Mouse (Mus musculus) heart, embryonic 10.5 days (tissue): ENCODE measurements around the gene Gipc3. TPM values are rescaled to one million over a fixed set of nuclear protein-coding genes. Genes with fewer than 3 reads are reported as not detected.

Experiments used
- DNase-seq: peaks from one replicate; pipeline ENCODE4 v3.0.0-alpha.2; 2017; ENCODE audit warnings: low spot score
- H3K27ac ChIP-seq: fragments of 300-500 bp; sonication (generic); 2 replicates; pipeline ENCODE4 v1.5.1; 2016; ENCODE audit warnings: mild to moderate bottlenecking
- H3K27me3 ChIP-seq: fragments of 300-500 bp; sonication (generic); 2 replicates; pipeline ENCODE4 v1.6.1; 2016; ENCODE audit warnings: mild to moderate bottlenecking; ENCODE audit not compliant: poor library complexity, insufficient read depth, severe bottlenecking
- H3K36me3 ChIP-seq: fragments of 300-500 bp; sonication (generic); 2 replicates; pipeline ENCODE4 v1.6.1; 2016; ENCODE audit warnings: mild to moderate bottlenecking, moderate library complexity
- H3K4me1 ChIP-seq: fragments of 300-500 bp; sonication (generic); 2 replicates; pipeline ENCODE4 v1.6.1; 2016; ENCODE audit warnings: mild to moderate bottlenecking
- H3K4me3 ChIP-seq: fragments of 300-500 bp; sonication (generic); 2 replicates; pipeline ENCODE4 v1.5.1; 2016; ENCODE audit warnings: mild to moderate bottlenecking, moderate library complexity
- H3K9me3 ChIP-seq: fragments of 300-500 bp; sonication (generic); 2 replicates; pipeline ENCODE4 v1.6.1; 2016; ENCODE audit warnings: mild to moderate bottlenecking, moderate library complexity
- WGBS: fragments of 180-500 bp; shearing (Covaris S2); methylation state at CpG from one replicate; pipeline ENCODE4 v1.1.7; 2016; 5-methylcytosine and 5-hydroxymethylcytosine counted together
- polyA plus RNA-seq: library from polyadenylated mRNA; unstranded; fragments of >200 nt; fragmentation: Nextera tagmentation; extraction: Ambion mirVana; gene quantifications from 2 replicates; pipeline ENCODE4 v1.2.1, GENCODE M21; 2016

Gipc3 gene
- polyA plus RNA-seq, 1 experiment from 2014 or later = not detected

- H3K27me3 ChIP-seq = peaks cover 63% of the 10 kb centered on the region
- H3K27ac ChIP-seq = peak overlapping the region; percentile 75; the same call in 1 of the 2 replicates
- no peak overlapping the region for H3K4me3 ChIP-seq
- WGBS = 69% methylated on average over 11 of the region's 11 CpGs
- peaks cover 15% of the 10 kb centered on the region for H3K36me3 ChIP-seq
- DNase-seq = no peak
- H3K4me1 ChIP-seq = peaks cover 59% of the 10 kb centered on the region
- no peaks in the 10 kb centered on the region for H3K9me3 ChIP-seq
Observed at GRCm38 (mm10) chr10:81334324-81334723, 8.7 kb downstream of the Gipc3 start.

- Histone ChIP-seq H3K9me3 (no peaks in the 10 kb centered on the region), H3K27me3 (peaks cover 47% of the 10 kb centered on the region), H3K27ac (peak overlapping the region; percentile 62), H3K36me3 (peaks cover 18% of the 10 kb centered on the region), H3K4me3 (peak overlapping the region; percentile 47), H3K4me1 (peaks cover 71% of the 10 kb centered on the region)
- no peak for DNase-seq
- WGBS = 17% methylated on average over 29 of the region's 29 CpGs
Observed at GRCm38 (mm10) chr10:81332277-81332676, 10.8 kb downstream of the Gipc3 start.

- peaks cover 75% of the 10 kb centered on the region for H3K4me1 ChIP-seq
- peak overlapping the region; percentile 89 for H3K27ac ChIP-seq
- peaks cover 32% of the 10 kb centered on the region for H3K27me3 ChIP-seq
- H3K4me3 ChIP-seq = peak overlapping the region; percentile 43
- DNase-seq = no peak
- H3K9me3 ChIP-seq = no peaks in the 10 kb centered on the region
- peaks cover 39% of the 10 kb centered on the region for H3K36me3 ChIP-seq
- WGBS = 56% methylated on average over 4 of the region's 4 CpGs
Observed at GRCm38 (mm10) chr10:81330007-81330406, 13.1 kb downstream of the Gipc3 start.

- H3K36me3 ChIP-seq = peaks cover 40% of the 10 kb centered on the region
- WGBS = 54% methylated on average over 10 of the region's 10 CpGs
- no peaks in the 10 kb centered on the region for H3K9me3 ChIP-seq
- peaks cover 26% of the 10 kb centered on the region for H3K27me3 ChIP-seq
- peak overlapping the region; percentile 43 for H3K4me3 ChIP-seq
- peak overlapping the region; percentile 89 for H3K27ac ChIP-seq
- DNase-seq = peak; percentile 89
- peaks cover 70% of the 10 kb centered on the region for H3K4me1 ChIP-seq
Observed at GRCm38 (mm10) chr10:81329194-81329975, 13.7 kb downstream of the Gipc3 start.

- peaks cover 49% of the 10 kb centered on the region for H3K36me3 ChIP-seq
- peak within 1 kb of the TSS; percentile 43 for H3K4me3 ChIP-seq
- peak within 1 kb of the TSS; percentile 89 for H3K27ac ChIP-seq
- no peak for DNase-seq
- WGBS = 3% methylated on average over 10 of the region's 10 CpGs
- H3K27me3 ChIP-seq = peaks cover 20% of the 10 kb centered on the region
- H3K9me3 ChIP-seq = no peaks in the 10 kb centered on the region
- peaks cover 72% of the 10 kb centered on the region for H3K4me1 ChIP-seq
Observed at GRCm38 (mm10) chr10:81328386-81328785, 14.7 kb downstream of the Gipc3 start, which contains the start of gene Tbxa2r. Gene Tbxa2r (plus strand): TSS chr10:81328731.

DNA sequence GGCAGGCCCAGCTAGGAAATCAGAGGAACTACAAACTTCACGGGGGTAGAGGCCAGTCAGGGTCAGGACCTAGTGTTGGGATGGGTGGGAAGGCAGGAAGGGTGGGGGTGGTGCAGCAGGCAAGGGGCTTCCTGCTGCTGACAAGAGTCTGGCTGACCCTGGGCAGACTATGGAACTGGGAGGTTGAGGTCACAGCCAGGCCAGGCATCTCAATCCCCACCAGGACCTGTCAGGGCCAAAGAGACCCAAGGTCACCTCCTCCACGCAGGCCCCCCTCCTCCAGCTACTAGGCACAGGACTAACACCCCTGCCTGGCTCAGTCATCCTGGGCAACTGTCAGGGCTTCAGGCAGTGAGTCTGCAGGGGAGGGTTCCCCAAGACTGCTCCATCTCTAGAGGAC, 15.1 kb downstream of the Gipc3 start:
- WGBS = 10% methylated on average over 2 of the region's 2 CpGs
- Histone ChIP-seq H3K4me1 (peaks cover 75% of the 10 kb centered on the region), H3K36me3 (peaks cover 49% of the 10 kb centered on the region), H3K9me3 (no peaks in the 10 kb centered on the region), H3K27ac (peak overlapping the region; percentile 89), H3K27me3 (peaks cover 16% of the 10 kb centered on the region), H3K4me3 (peak overlapping the region; percentile 43)
- no peak for DNase-seq

DNA sequence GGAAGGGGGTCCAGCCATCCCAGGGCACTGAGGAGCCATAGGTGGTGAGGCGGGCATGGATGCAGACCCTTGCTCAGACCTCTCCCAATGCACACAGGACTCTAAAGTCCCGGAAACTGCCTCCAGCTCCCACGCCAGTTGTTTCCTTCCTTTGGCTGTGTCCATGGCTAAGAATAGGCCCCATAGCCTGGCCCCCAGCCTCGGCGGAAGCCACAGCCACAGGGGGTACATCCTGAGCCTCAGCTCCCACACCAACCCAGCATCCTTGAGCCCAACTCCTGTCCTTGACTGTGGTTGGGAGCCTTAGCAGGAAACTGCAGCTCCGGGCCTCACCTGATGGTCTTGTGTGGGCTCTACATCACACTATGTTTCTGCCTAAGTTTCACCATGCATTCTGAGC, 16.2 kb downstream of the Gipc3 start:
- 72% methylated on average over 6 of the region's 6 CpGs for WGBS
- no peaks in the 10 kb centered on the region for H3K9me3 ChIP-seq
- peaks cover 5% of the 10 kb centered on the region; the same call in 1 of the 2 replicates for H3K27me3 ChIP-seq
- H3K36me3 ChIP-seq = peaks cover 55% of the 10 kb centered on the region
- peaks cover 76% of the 10 kb centered on the region for H3K4me1 ChIP-seq
- peak overlapping the region; percentile 36; the same call in 1 of the 2 replicates for H3K27ac ChIP-seq
- no peak for DNase-seq
- no peak overlapping the region for H3K4me3 ChIP-seq

- no peaks in the 10 kb centered on the region for H3K9me3 ChIP-seq
- H3K36me3 ChIP-seq = peaks cover 55% of the 10 kb centered on the region
- peaks cover 77% of the 10 kb centered on the region for H3K4me1 ChIP-seq
- H3K27me3 ChIP-seq = no peaks in the 10 kb centered on the region
- DNase-seq = no peak
- WGBS = 89% methylated on average over 18 of the region's 18 CpGs
- no peak overlapping the region for H3K27ac ChIP-seq
- no peak overlapping the region for H3K4me3 ChIP-seq
Observed at GRCm38 (mm10) chr10:81325781-81326180, 17.3 kb downstream of the Gipc3 start.

DNA sequence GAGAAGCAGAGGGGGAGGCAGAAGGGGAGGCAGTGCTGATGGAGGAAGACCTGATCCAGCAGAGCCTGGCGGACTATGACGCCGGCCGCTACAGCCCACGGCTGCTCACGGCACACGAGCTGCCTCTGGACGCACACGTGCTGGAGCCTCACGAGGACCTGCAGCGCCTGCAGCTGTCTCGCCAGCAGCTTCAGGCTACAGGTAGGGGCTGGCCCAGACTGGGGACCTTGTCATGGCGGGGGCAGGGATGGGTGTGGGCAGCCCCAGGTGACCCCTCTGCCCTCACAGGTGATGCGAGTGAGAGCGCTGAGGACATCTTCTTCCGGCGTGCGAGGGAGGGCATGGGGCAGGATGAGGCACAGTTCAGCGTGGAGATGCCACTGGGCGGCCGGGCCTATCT, 17.9 kb downstream of the Gipc3 start:
- Histone ChIP-seq H3K36me3 (peaks cover 55% of the 10 kb centered on the region), H3K27ac (no peak overlapping the region), H3K27me3 (no peaks in the 10 kb centered on the region), H3K9me3 (no peaks in the 10 kb centered on the region), H3K4me1 (peaks cover 73% of the 10 kb centered on the region), H3K4me3 (no peak overlapping the region)
- 91% methylated on average over 21 of the region's 21 CpGs for WGBS
- DNase-seq = no peak

GRCm38 (mm10) chr10:81323791-81324530, 19.1 kb downstream of the Gipc3 start:
- Histone ChIP-seq H3K9me3 (no peaks in the 10 kb centered on the region), H3K4me3 (no peak overlapping the region), H3K36me3 (peaks cover 53% of the 10 kb centered on the region), H3K4me1 (peaks cover 71% of the 10 kb centered on the region), H3K27me3 (no peaks in the 10 kb centered on the region), H3K27ac (no peak overlapping the region)
- no peak for DNase-seq
- WGBS = 95% methylated on average over 18 of the region's 18 CpGs

GRCm38 (mm10) chr10:81323141-81323775, 19.8 kb downstream of the Gipc3 start:
- Histone ChIP-seq H3K27ac (no peak overlapping the region), H3K9me3 (no peaks in the 10 kb centered on the region), H3K4me1 (peaks cover 71% of the 10 kb centered on the region), H3K36me3 (peaks cover 57% of the 10 kb centered on the region), H3K27me3 (no peaks in the 10 kb centered on the region), H3K4me3 (no peak overlapping the region)
- WGBS = 94% methylated on average over 23 of the region's 23 CpGs
- DNase-seq = no peak

- WGBS = 96% methylated on average over 27 of the region's 27 CpGs
Observed at GRCm38 (mm10) chr10:81322444-81322843, 20.6 kb downstream of the Gipc3 start.

More at GRCm38 (mm10) chr10:81322444-81322843, 20.6 kb downstream of the Gipc3 start:
- Histone ChIP-seq H3K9me3 (no peaks in the 10 kb centered on the region), H3K27me3 (no peaks in the 10 kb centered on the region), H3K36me3 (peaks cover 65% of the 10 kb centered on the region), H3K4me1 (peaks cover 71% of the 10 kb centered on the region), H3K27ac (no peak overlapping the region), H3K4me3 (0 out of 2 replicates have a peak overlapping the region, but pooled peaks have one; percentile 94)
- DNase-seq = no peak
